Mouse (Mus musculus) limb, embryonic 12.5 days (tissue): Measurements from ENCODE around the gene Fancc. TPM values are rescaled to one million over a fixed set of nuclear protein-coding genes. Genes with fewer than 3 reads are reported as not detected.
A peak's percentile ranks its signal among the peaks of the same experiment; 100 is the strongest.

Experiments
- ATAC-seq: fragments of 200-750 bp; cut with Nextera tagmentation; 2 replicates; pipeline ENCODE4 v1.8.0; 2017; ENCODE audit warnings: low read depth, moderate TSS enrichment; ENCODE audit not compliant: insufficient number of reproducible peaks, insufficient read depth, low FRiP score, low TSS enrichment
- H3K27ac ChIP-seq: fragments of 300-500 bp; sonication (generic); 2 replicates; pipeline ENCODE4 v1.5.1; 2016; ENCODE audit warnings: mild to moderate bottlenecking, moderate library complexity
- H3K27me3 ChIP-seq: fragments of 300-500 bp; sonication (generic); 2 replicates; pipeline ENCODE4 v1.6.1; 2016; ENCODE audit warnings: mild to moderate bottlenecking, moderate library complexity
- H3K36me3 ChIP-seq: fragments of 300-500 bp; sonication (generic); 2 replicates; pipeline ENCODE4 v1.6.1; 2016; ENCODE audit warnings: mild to moderate bottlenecking, moderate library complexity
- H3K4me1 ChIP-seq: fragments of 300-500 bp; sonication (generic); replicated peaks from 2 replicates; pipeline ENCODE4 v1.6.1; 2016
- H3K4me2 ChIP-seq: fragments of 300-500 bp; sonication (generic); 2 replicates; pipeline ENCODE4 v1.6.1; 2016; ENCODE audit warnings: mild to moderate bottlenecking, moderate library complexity
- H3K4me3 ChIP-seq: fragments of 300-500 bp; sonication (generic); replicated peaks from 2 replicates; pipeline ENCODE4 v1.5.1; 2016; ENCODE audit warnings: mild to moderate bottlenecking
- H3K9ac ChIP-seq: fragments of 300-500 bp; sonication (generic); replicated peaks from 2 replicates; pipeline ENCODE4 v1.6.1; 2016; ENCODE audit warnings: mild to moderate bottlenecking, moderate library complexity
- H3K9me3 ChIP-seq: fragments of 300-500 bp; sonication (generic); 2 replicates; pipeline ENCODE4 v1.6.1; 2016; ENCODE audit warnings: mild to moderate bottlenecking, moderate library complexity
- WGBS: fragments of 180-500 bp; shearing (Covaris S2); methylation state at CpG from one replicate; pipeline ENCODE4 v1.1.7; 2016; 5-methylcytosine and 5-hydroxymethylcytosine counted together
- polyA plus RNA-seq: library from polyadenylated mRNA; unstranded; fragments of >200 nt; fragmentation: Nextera tagmentation; extraction: Ambion mirVana; gene quantifications from 2 replicates; pipeline ENCODE4 v1.2.1, GENCODE M21; 2016

The Fancc gene
- polyA plus RNA-seq, 1 experiment from 2014 or later: 28.5 TPM

GRCm38 (mm10) chr13:63274488-63275166 lies 222.5 kb downstream of the Fancc start:
- peak overlapping the region; percentile 58 for H3K4me2 ChIP-seq
- peaks cover 91% of the 10 kb centered on the region for H3K4me1 ChIP-seq
- no peaks in the 10 kb centered on the region for H3K9me3 ChIP-seq
- H3K36me3 ChIP-seq: peaks cover 17% of the 10 kb centered on the region; the same call in 1 of the 2 replicates
- H3K27ac ChIP-seq: no peak overlapping the region
- no peaks in the 10 kb centered on the region for H3K27me3 ChIP-seq
- no peak for ATAC-seq
- peak overlapping the region; percentile 42 for H3K4me3 ChIP-seq
- 64% methylated on average over 10 of the region's 10 CpGs for WGBS
- H3K9ac ChIP-seq: 0 out of 2 replicates have a peak overlapping the region, but pooled peaks have one; percentile 24

- ATAC-seq: no peak
- Histone ChIP-seq H3K36me3 (peaks cover 20% of the 10 kb centered on the region; the same call in 1 of the 2 replicates), H3K27ac (peak overlapping the region; percentile 86), H3K4me2 (peak overlapping the region; percentile 58), H3K9ac (peak overlapping the region; percentile 61), H3K9me3 (no peaks in the 10 kb centered on the region), H3K4me1 (peaks cover 90% of the 10 kb centered on the region), H3K27me3 (no peaks in the 10 kb centered on the region), H3K4me3 (peak overlapping the region; percentile 42)
- WGBS: 30% methylated on average over 2 of the region's 2 CpGs
Observed at GRCm38 (mm10) chr13:63273859-63274258, 223.2 kb downstream of the Fancc start.

- Histone ChIP-seq H3K9me3 (no peaks in the 10 kb centered on the region), H3K4me1 (peaks cover 90% of the 10 kb centered on the region), H3K36me3 (peaks cover 21% of the 10 kb centered on the region; the same call in 1 of the 2 replicates), H3K9ac (peak overlapping the region; percentile 58), H3K27ac (peak overlapping the region; percentile 86), H3K4me2 (peak overlapping the region; percentile 64), H3K4me3 (peak overlapping the region; percentile 42), H3K27me3 (no peaks in the 10 kb centered on the region)
- peak; percentile 74 for ATAC-seq
- whole genome bisulfite sequencing: 2% methylated on average over 27 of the region's 27 CpGs
Observed at GRCm38 (mm10) chr13:63272602-63273229, 224.4 kb downstream of the Fancc start.

- H3K4me3 ChIP-seq: peak overlapping the region; percentile 42
- ATAC-seq: no peak
- peak overlapping the region; percentile 64 for H3K4me2 ChIP-seq
- WGBS: 12% methylated on average over 16 of the region's 16 CpGs
- peak overlapping the region; percentile 86 for H3K27ac ChIP-seq
- H3K9ac ChIP-seq: peak overlapping the region; percentile 58
- H3K36me3 ChIP-seq: peaks cover 26% of the 10 kb centered on the region; the same call in 1 of the 2 replicates
- H3K4me1 ChIP-seq: peaks cover 90% of the 10 kb centered on the region
- H3K27me3 ChIP-seq: no peaks in the 10 kb centered on the region
- H3K9me3 ChIP-seq: no peaks in the 10 kb centered on the region
Observed at GRCm38 (mm10) chr13:63272017-63272601, 225.0 kb downstream of the Fancc start.

GRCm38 (mm10) chr13:63270191-63270590 lies 226.9 kb downstream of the Fancc start:
- Histone ChIP-seq H3K36me3 (peaks cover 25% of the 10 kb centered on the region; the same call in 1 of the 2 replicates), H3K4me2 (peak overlapping the region; percentile 17; the same call in 1 of the 2 replicates), H3K9me3 (no peaks in the 10 kb centered on the region), H3K4me3 (no peak overlapping the region), H3K9ac (no peak overlapping the region), H3K4me1 (peaks cover 89% of the 10 kb centered on the region), H3K27ac (no peak overlapping the region), H3K27me3 (no peaks in the 10 kb centered on the region)
- no peak for ATAC-seq
- WGBS: 39% methylated on average over 5 of the region's 5 CpGs

- H3K4me2 ChIP-seq: no peak overlapping the region
- peak overlapping the region; percentile 74 for H3K27ac ChIP-seq
- no peak for ATAC-seq
- no peaks in the 10 kb centered on the region for H3K27me3 ChIP-seq
- no peak overlapping the region for H3K9ac ChIP-seq
- H3K9me3 ChIP-seq: no peaks in the 10 kb centered on the region
- no peak overlapping the region for H3K4me3 ChIP-seq
- H3K36me3 ChIP-seq: peaks cover 30% of the 10 kb centered on the region; the same call in 1 of the 2 replicates
- peaks cover 86% of the 10 kb centered on the region for H3K4me1 ChIP-seq
- 55% methylated on average over 1 of the region's 1 CpGs for WGBS
Observed at GRCm38 (mm10) chr13:63268776-63269175, 228.3 kb downstream of the Fancc start.

- no peak overlapping the region for H3K4me2 ChIP-seq
- WGBS: 32% methylated on average over 4 of the region's 4 CpGs
- H3K27ac ChIP-seq: peak overlapping the region; percentile 74
- ATAC-seq: no peak
- no peak overlapping the region for H3K4me3 ChIP-seq
- no peaks in the 10 kb centered on the region for H3K27me3 ChIP-seq
- no peak overlapping the region for H3K9ac ChIP-seq
- peaks cover 88% of the 10 kb centered on the region for H3K4me1 ChIP-seq
- H3K9me3 ChIP-seq: no peaks in the 10 kb centered on the region
- H3K36me3 ChIP-seq: peaks cover 35% of the 10 kb centered on the region; the same call in 1 of the 2 replicates
Observed at GRCm38 (mm10) chr13:63268371-63268770, 228.7 kb downstream of the Fancc start.

GRCm38 (mm10) chr13:63262168-63262957 lies 234.7 kb downstream of the Fancc start:
- no peak overlapping the region for H3K27ac ChIP-seq

GRCm38 (mm10) chr13:63261676-63262075 lies 235.4 kb downstream of the Fancc start:
- Histone ChIP-seq H3K4me2 (no peak overlapping the region), H3K27me3 (no peaks in the 10 kb centered on the region), H3K9ac (no peak overlapping the region), H3K36me3 (peaks cover 48% of the 10 kb centered on the region), H3K27ac (no peak overlapping the region), H3K4me3 (no peak overlapping the region), H3K4me1 (peaks cover 69% of the 10 kb centered on the region), H3K9me3 (no peaks in the 10 kb centered on the region)
- no peak for ATAC-seq
- WGBS: 91% methylated on average over 3 of the region's 3 CpGs

More at GRCm38 (mm10) chr13:63262168-63262957, 234.7 kb downstream of the Fancc start:
- no peaks in the 10 kb centered on the region for H3K9me3 ChIP-seq
- H3K9ac ChIP-seq: no peak overlapping the region
- H3K4me1 ChIP-seq: peaks cover 75% of the 10 kb centered on the region
- ATAC-seq: no peak
- WGBS: 88% methylated on average over 1 of the region's 1 CpGs
- H3K4me2 ChIP-seq: no peak overlapping the region
- peaks cover 47% of the 10 kb centered on the region for H3K36me3 ChIP-seq
- H3K4me3 ChIP-seq: no peak overlapping the region
- H3K27me3 ChIP-seq: no peaks in the 10 kb centered on the region

- H3K9ac ChIP-seq: no peak overlapping the region
- H3K27ac ChIP-seq: peak overlapping the region; percentile 66
- H3K9me3 ChIP-seq: no peaks in the 10 kb centered on the region
- peaks cover 50% of the 10 kb centered on the region for H3K36me3 ChIP-seq
- H3K27me3 ChIP-seq: no peaks in the 10 kb centered on the region
- no peak overlapping the region for H3K4me2 ChIP-seq
- H3K4me1 ChIP-seq: peaks cover 64% of the 10 kb centered on the region
- ATAC-seq: no peak
- H3K4me3 ChIP-seq: no peak overlapping the region
- 58% methylated on average over 18 of the region's 18 CpGs for WGBS
Observed at GRCm38 (mm10) chr13:63260753-63261631, 236.1 kb downstream of the Fancc start.
